Mouse (Mus musculus) lung, adult 2 months (tissue): Measurements from ENCODE around the gene Mok.

ENCODE experiments used
- CTCF ChIP-seq: fragments of 200-500 bp; IDR thresholded peaks from 2 replicates; pipeline ENCODE4 v1.5.1; 2011; ENCODE audit warnings: mild to moderate bottlenecking, low read length, control low read depth; ENCODE audit not compliant: insufficient read depth
- POLR2A ChIP-seq: fragments of 200-500 bp; IDR thresholded peaks from 2 replicates; pipeline ENCODE4 v1.6.1; 2011; ENCODE audit warnings: low read depth, mild to moderate bottlenecking, control low read depth, low read length, borderline replicate concordance; ENCODE audit errors: extremely low read depth

DNA sequence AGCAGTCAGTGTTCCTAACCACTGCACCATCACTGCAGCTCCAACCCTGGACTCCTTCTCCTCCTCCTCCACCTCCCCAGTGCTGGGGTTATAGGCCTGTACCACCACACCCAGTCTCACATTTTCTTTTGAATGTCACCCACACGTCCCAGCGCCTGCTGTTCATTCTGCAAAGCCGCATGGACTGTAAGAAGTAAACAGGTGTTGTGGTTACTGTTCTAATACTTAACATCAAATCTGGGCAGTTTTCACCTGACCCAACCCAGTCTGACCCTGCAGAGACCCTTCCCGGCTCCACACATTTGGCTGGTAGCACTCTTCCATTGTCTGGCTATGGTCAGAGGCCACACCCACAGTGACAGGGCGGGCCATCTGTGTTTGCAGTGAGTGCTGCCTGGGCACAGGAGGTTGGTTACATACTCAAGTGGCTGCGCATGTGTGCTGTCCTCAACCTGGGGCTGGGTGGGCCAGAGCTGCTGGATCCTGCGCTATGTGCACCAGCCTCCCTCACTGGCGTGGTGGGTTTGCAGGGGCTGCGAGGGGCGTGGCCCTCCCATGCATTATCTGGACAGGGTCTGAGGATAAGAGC, 38.8 kb downstream of the Mok start:
- TF ChIP-seq CTCF (no peak), POLR2A (no peak)
